Mouse (Mus musculus) E14TG2a.4 (cell line): Measurements from ENCODE around the gene Nedd4.

Source experiments
- CTCF ChIP-seq: conservative IDR thresholded peaks from 2 replicates; pipeline ENCODE4 v1.5.1; 2014; ENCODE audit warnings: low read length
- NANOG ChIP-seq: IDR thresholded peaks from 2 replicates; pipeline ENCODE4 v1.6.1; 2014; ENCODE audit warnings: borderline replicate concordance, low read length, mixed read lengths

DNA sequence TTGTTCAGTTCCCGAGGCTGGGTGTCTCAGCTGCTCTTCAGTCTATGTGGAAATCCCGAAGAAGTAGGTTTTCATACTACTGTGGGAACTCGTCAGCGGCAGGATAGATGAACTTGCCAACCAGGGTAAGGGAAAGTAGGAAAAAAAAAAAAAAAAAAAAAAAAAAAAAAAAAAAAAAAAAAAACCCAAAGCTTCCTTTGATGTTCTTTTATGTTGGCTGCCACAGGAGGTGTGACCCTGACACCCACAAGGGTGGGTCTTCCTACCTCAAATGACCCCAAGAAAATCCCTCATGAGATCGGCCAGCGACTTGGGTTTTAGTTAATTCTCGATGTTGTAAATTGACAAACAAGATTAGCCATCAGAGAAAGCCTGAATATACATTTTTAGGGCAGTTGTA is 25.6 kb upstream of the Nedd4 start:
- TF ChIP-seq CTCF (no peak), NANOG (no peak)
